Comparison of ENCODE assay signal across 24 mouse cellular contexts in genomic region chrX:140534306-140534705, GRCm38 (mm10).
A peak's percentile ranks its signal among the peaks of the same experiment; 100 is the strongest.
DNase-seq lines count a peak whose midpoint lies in the region; ATAC-seq and TF ChIP-seq lines count a peak whose summit lies in the region.
"Had no signal": no experiment of that assay in that cellular context is flagged by ENCODE, and none has a peak within 500 bp of the region (broad histone marks: within the 10 kb centered on the region; RNA-seq: fewer than 3 reads in every experiment).

No protein-coding gene starts in this region.

- no peak overlapping the region for H3K9ac ChIP-seq in kidney, embryonic 14.5 days (ENCODE audit: low read depth, low read length)
- H3K9ac ChIP-seq in ES-E14 (ENCODE audit: insufficient read depth, low read depth, low read length, poor library complexity, severe bottlenecking) = no peak overlapping the region
- H3K9ac ChIP-seq in forebrain, embryonic 12.5 days = no peak overlapping the region
- H3K9ac ChIP-seq: embryonic facial prominence, embryonic 13.5 days; embryonic facial prominence, embryonic 15.5 days; forebrain, embryonic 13.5 days; forebrain, embryonic 15.5 days; forebrain, postnatal 0 days had no signal

- ATAC-seq in kidney, embryonic 14.5 days (ENCODE audit: low FRiP score, low TSS enrichment) = no peak
- ATAC-seq in cerebellum, adult (ENCODE audit: insufficient number of reproducible peaks, low FRiP score, low TSS enrichment) = no peak
- no peak for ATAC-seq in forebrain, embryonic 12.5 days (ENCODE audit: low FRiP score)
- ATAC-seq: forebrain, embryonic 13.5 days; forebrain, embryonic 15.5 days; forebrain, postnatal 0 days had no signal

- no peaks in the 10 kb centered on the region for H3K36me3 ChIP-seq in kidney, embryonic 14.5 days (ENCODE audit: control insufficient read depth, insufficient read depth, low read length)
- H3K36me3 ChIP-seq in ES-E14 (ENCODE audit: control insufficient read depth, insufficient read depth, low read length, poor library complexity, severe bottlenecking) = no peaks in the 10 kb centered on the region
- H3K36me3 ChIP-seq in macrophage (ENCODE audit: inconsistent target) = no peaks in the 10 kb centered on the region
- H3K36me3 ChIP-seq in forebrain, embryonic 12.5 days (replicated peaks) = no peaks in the 10 kb centered on the region
- H3K36me3 ChIP-seq: embryonic facial prominence, embryonic 13.5 days; embryonic facial prominence, embryonic 15.5 days; forebrain, embryonic 10.5 days; forebrain, embryonic 15.5 days had no signal

- WGBS in kidney, embryonic 14.5 days = 84% methylated on average over 3 of the region's 3 CpGs
- 63% methylated on average over 3 of the region's 3 CpGs for WGBS in macrophage (ENCODE audit: missing documents)
- 73% methylated on average over 3 of the region's 3 CpGs for WGBS in forebrain, embryonic 12.5 days

- no peaks in the 10 kb centered on the region for H3K4me1 ChIP-seq in kidney, embryonic 14.5 days (ENCODE audit: control insufficient read depth, insufficient read depth, low read length)
- H3K4me1 ChIP-seq in ES-E14 (ENCODE audit: control insufficient read depth in 2 of 2, insufficient read depth in 2 of 2, low read length in 2 of 2, poor library complexity in 1 of 2) = peaks cover 0 to 3% of the 10 kb centered on the region in 2 experiments; a peak in 1 of 4 replicates
- H3K4me1 ChIP-seq in forebrain, embryonic 12.5 days = no peaks in the 10 kb centered on the region
- H3K4me1 ChIP-seq: embryonic facial prominence, embryonic 15.5 days; forebrain, embryonic 13.5 days; forebrain, embryonic 15.5 days had no signal

- H3K4me3 ChIP-seq in kidney, embryonic 14.5 days (ENCODE audit: low read length) = no peak overlapping the region
- H3K4me3 ChIP-seq in ES-E14 (ENCODE audit: insufficient read depth in 1 of 2, low read depth in 1 of 2, low read length in 2 of 2, poor library complexity in 1 of 2, severe bottlenecking in 1 of 2) (no peak overlapping the region), macrophage (ENCODE audit: inconsistent target) (no peak overlapping the region)
- H3K4me3 ChIP-seq in forebrain, embryonic 12.5 days (replicated peaks) = no peak overlapping the region
- H3K4me3 ChIP-seq: embryonic facial prominence, embryonic 13.5 days; embryonic facial prominence, embryonic 15.5 days; erythroblast, embryonic 14.5 days; forebrain, embryonic 10.5 days; forebrain, embryonic 13.5 days; forebrain, embryonic 15.5 days had no signal

- DNase-seq in kidney, adult 18-20 months = peak; percentile 2
- DNase-seq in ES-E14 (ENCODE audit: low read depth, low spot score) = no peak
- no peak for DNase-seq in gastrocnemius, postnatal 10 days
- DNase-seq: adrenal gland, adult 2 months; adrenal gland, postnatal 10 days; adrenal gland, postnatal 25 days; cerebellum, adult 11 months; cerebellum, adult 18-20 months; cerebellum, adult 8-10 months; cerebellum, adult 9-11 months; cerebellum, postnatal 14 days; cerebellum, postnatal 36 days; embryo, embryonic 11 days; forebrain, postnatal 0 days had no signal

- no peaks in the 10 kb centered on the region for H3K79me2 ChIP-seq in macrophage (ENCODE audit: inconsistent target)

- no peaks in the 10 kb centered on the region for H3K9me3 ChIP-seq in kidney, embryonic 14.5 days (ENCODE audit: control insufficient read depth, low read length)
- H3K9me3 ChIP-seq in ES-E14 (ENCODE audit: control insufficient read depth, insufficient read depth, low read depth, low read length) = no peaks in the 10 kb centered on the region
- no peaks in the 10 kb centered on the region for H3K9me3 ChIP-seq in forebrain, embryonic 12.5 days
- H3K9me3 ChIP-seq: embryonic facial prominence, embryonic 13.5 days; embryonic facial prominence, embryonic 15.5 days; forebrain, embryonic 10.5 days; forebrain, embryonic 13.5 days; forebrain, embryonic 15.5 days had no signal

- in situ Hi-C loops in ES-E14 (cut with MboI; ENCODE audit: low sequenced_read_pairs in 2 of 2, unreplicated experiment in 2 of 2) = no loop called here

- no peak overlapping the region for H3K4me2 ChIP-seq in kidney, embryonic 14.5 days (replicated peaks; ENCODE audit: low read depth, low read length)
- H3K4me2 ChIP-seq in forebrain, embryonic 12.5 days = no peak overlapping the region
- H3K4me2 ChIP-seq: embryonic facial prominence, embryonic 13.5 days; embryonic facial prominence, embryonic 15.5 days; forebrain, embryonic 13.5 days; forebrain, embryonic 15.5 days had no signal

- H3K27ac ChIP-seq in kidney, embryonic 14.5 days (ENCODE audit: low read depth, low read length) = no peak overlapping the region
- H3K27ac ChIP-seq in ES-E14 (ENCODE audit: insufficient read depth, low read depth, low read length, poor library complexity, severe bottlenecking) (no peak overlapping the region), macrophage (peak overlapping the region; percentile 32)
- H3K27ac ChIP-seq in forebrain, embryonic 12.5 days = no peak overlapping the region
- H3K27ac ChIP-seq: embryonic facial prominence, embryonic 13.5 days; embryonic facial prominence, embryonic 15.5 days; forebrain, embryonic 10.5 days; forebrain, embryonic 13.5 days; forebrain, embryonic 15.5 days had no signal

- H3K27me3 ChIP-seq in kidney, embryonic 14.5 days (ENCODE audit: control insufficient read depth, insufficient read depth, low read length) = no peaks in the 10 kb centered on the region; the same call in 1 of the 2 replicates
- peaks cover 66% of the 10 kb centered on the region for H3K27me3 ChIP-seq in forebrain, embryonic 12.5 days
- H3K27me3 ChIP-seq: embryonic facial prominence, embryonic 15.5 days had no signal

TF ChIP-seq in ES-E14, 5 proteins besides CTCF, POLR2A, EP300 and RAD21:
- TF ChIP-seq HCFC1 (IDR thresholded peaks at IDR 0.05; ENCODE audit: borderline replicate concordance, insufficient read depth, low read length) (no peak), ZC3H11A (IDR thresholded peaks at IDR 0.05; ENCODE audit: borderline replicate concordance, low read depth, low read length) (no peak), ZNF384 (IDR thresholded peaks at IDR 0.05; ENCODE audit: low read depth, low read length) (no peak), MAFK (IDR thresholded peaks at IDR 0.05; ENCODE audit: insufficient read depth, low read depth, low read length) (0 out of 2 replicates have a peak, but pooled peaks have one; percentile 36), CHD2 (IDR thresholded peaks at IDR 0.05; ENCODE audit: low read depth, low read length) (no peak)
